Mouse (Mus musculus) liver, embryonic 11.5 days (tissue): Measurements from ENCODE around the gene Gps2. TPM values are rescaled to one million over a fixed set of nuclear protein-coding genes. Genes with fewer than 3 reads are reported as not detected.

Source experiments
- ATAC-seq: fragments of 200-750 bp; cut with Nextera tagmentation; replicated peaks from 2 replicates; pipeline ENCODE4 v1.8.0; 2017; ENCODE audit warnings: moderate number of reproducible peaks, mild to moderate bottlenecking, moderate TSS enrichment, moderate library complexity; ENCODE audit not compliant: low FRiP score
- DNase-seq: peaks from one replicate; pipeline ENCODE4 v3.0.0-alpha.2; 2017; ENCODE audit warnings: low spot score
- H3K27ac ChIP-seq: fragments of 300-500 bp; sonication (generic); 2 replicates; pipeline ENCODE4 v1.5.1; 2014; ENCODE audit warnings: mild to moderate bottlenecking, low read depth, low read length, control low read depth
- H3K27me3 ChIP-seq: fragments of 300-500 bp; sonication (generic); replicated peaks from 2 replicates; pipeline ENCODE4 v1.6.1; 2014; ENCODE audit warnings: low read length, mixed read lengths; ENCODE audit not compliant: control insufficient read depth, insufficient read depth
- H3K36me3 ChIP-seq: fragments of 300-500 bp; sonication (generic); 2 replicates; pipeline ENCODE4 v1.6.1; 2014; ENCODE audit warnings: mild to moderate bottlenecking, low read length, moderate library complexity, mixed read lengths; ENCODE audit not compliant: control insufficient read depth, insufficient read depth
- H3K4me1 ChIP-seq: fragments of 300-500 bp; sonication (generic); replicated peaks from 2 replicates; pipeline ENCODE4 v1.6.1; 2014; ENCODE audit warnings: low read length, mixed read lengths; ENCODE audit not compliant: control insufficient read depth, insufficient read depth
- H3K4me2 ChIP-seq: fragments of 300-500 bp; sonication (generic); 2 replicates; pipeline ENCODE4 v1.6.1; 2014; ENCODE audit warnings: mild to moderate bottlenecking, control low read depth, moderate library complexity
- H3K4me3 ChIP-seq: fragments of 300-500 bp; sonication (generic); 2 replicates; pipeline ENCODE4 v1.5.1; 2014; ENCODE audit warnings: low read depth, low read length, control low read depth
- H3K9ac ChIP-seq: fragments of 300-500 bp; sonication (generic); 2 replicates; pipeline ENCODE4 v1.6.1; 2014; ENCODE audit warnings: low read depth, low read length, control low read depth
- H3K9me3 ChIP-seq: fragments of 300-500 bp; sonication (generic); 2 replicates; pipeline ENCODE4 v1.6.1; 2016; ENCODE audit warnings: low read length, inconsistent platforms, mixed read lengths; ENCODE audit not compliant: control insufficient read depth
- WGBS: fragments of 180-500 bp; shearing (Covaris S2); extraction: QIAGEN DNeasy Blood & Tissue Kit; methylation state at CpG from one replicate; pipeline ENCODE4 v1.1.7; 2014; 5-methylcytosine and 5-hydroxymethylcytosine counted together
- polyA plus RNA-seq: library from polyadenylated mRNA; unstranded; fragments of >200 nt; fragmentation: Nextera tagmentation; extraction: Ambion mirVana; gene quantifications from 2 replicates; pipeline ENCODE4 v1.2.1, GENCODE M21; 2014

Gene Gps2
- polyA plus RNA-seq, 1 experiment from 2014 or later: 130 TPM

DNA sequence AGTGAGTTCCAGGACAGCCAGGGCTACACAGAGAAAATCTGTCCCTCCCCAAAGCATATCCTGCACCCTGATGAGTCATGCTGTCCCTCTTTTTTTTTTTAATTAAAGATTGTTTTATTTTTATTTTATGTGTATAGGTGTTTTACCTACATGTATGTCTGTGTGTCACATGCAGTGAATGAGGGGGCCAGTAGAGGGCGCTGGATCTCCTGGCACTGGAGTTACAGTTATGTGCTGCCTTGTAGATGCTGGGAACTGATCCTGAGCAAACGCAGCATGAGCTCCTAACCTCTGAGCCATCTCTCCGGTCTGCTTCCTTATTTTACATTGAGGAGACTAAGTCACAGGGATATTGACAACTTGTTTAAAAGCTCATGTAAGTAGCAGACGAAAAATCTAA lies 30.6 kb upstream of the Gps2 start:
- no peak overlapping the region for H3K9ac ChIP-seq
- H3K36me3 ChIP-seq: no peaks in the 10 kb centered on the region
- 61% methylated on average over 4 of the region's 4 CpGs for WGBS
- H3K27ac ChIP-seq: no peak overlapping the region
- no peak overlapping the region for H3K4me3 ChIP-seq
- H3K4me2 ChIP-seq: no peak overlapping the region
- no peak for ATAC-seq
- H3K4me1 ChIP-seq: peaks cover 54% of the 10 kb centered on the region
- DNase-seq: no peak
- H3K9me3 ChIP-seq: no peaks in the 10 kb centered on the region
- H3K27me3 ChIP-seq: no peaks in the 10 kb centered on the region

DNA sequence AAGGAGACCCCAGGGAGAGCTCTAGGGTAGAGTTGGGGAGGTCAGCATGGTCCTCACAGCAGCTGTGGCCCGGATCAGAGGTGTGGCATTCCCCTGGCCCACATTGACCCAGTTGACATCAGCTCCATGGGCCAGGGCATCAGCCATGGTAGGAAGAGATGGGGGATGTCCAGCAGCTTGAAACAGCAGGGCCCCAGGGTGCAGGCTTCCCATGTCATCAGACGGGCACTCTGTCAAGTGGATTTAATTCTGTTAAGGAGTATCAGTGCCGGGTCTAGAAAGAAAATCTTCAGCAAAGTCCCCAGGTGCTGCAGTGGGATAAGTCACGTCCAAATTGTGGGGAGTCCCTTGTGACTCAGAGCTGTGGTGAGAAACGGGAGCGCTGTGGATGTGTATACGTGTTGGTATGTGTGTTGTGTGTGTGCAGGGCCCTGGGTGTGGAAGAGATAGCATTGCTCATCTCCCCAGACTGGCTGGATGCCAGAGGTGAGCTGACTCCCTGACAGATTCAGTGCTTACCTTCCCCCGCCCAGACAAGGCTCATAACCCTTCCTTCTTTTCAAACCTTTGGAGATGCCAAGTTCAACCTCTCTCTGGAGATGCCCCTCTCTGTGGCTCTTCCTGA lies 30.0 kb upstream of the Gps2 start:
- no peak overlapping the region; the same call in 1 of the 2 replicates for H3K9ac ChIP-seq
- 87% methylated on average over 8 of the region's 8 CpGs for WGBS
- H3K27me3 ChIP-seq: no peaks in the 10 kb centered on the region
- no peaks in the 10 kb centered on the region for H3K36me3 ChIP-seq
- no peak overlapping the region for H3K4me3 ChIP-seq
- H3K4me1 ChIP-seq: peaks cover 49% of the 10 kb centered on the region
- 0 out of 2 replicates have a peak overlapping the region, but pooled peaks have one; percentile 22 for H3K27ac ChIP-seq
- DNase-seq (no peak), ATAC-seq (no peak)
- H3K4me2 ChIP-seq: no peak overlapping the region
- no peaks in the 10 kb centered on the region for H3K9me3 ChIP-seq

DNA sequence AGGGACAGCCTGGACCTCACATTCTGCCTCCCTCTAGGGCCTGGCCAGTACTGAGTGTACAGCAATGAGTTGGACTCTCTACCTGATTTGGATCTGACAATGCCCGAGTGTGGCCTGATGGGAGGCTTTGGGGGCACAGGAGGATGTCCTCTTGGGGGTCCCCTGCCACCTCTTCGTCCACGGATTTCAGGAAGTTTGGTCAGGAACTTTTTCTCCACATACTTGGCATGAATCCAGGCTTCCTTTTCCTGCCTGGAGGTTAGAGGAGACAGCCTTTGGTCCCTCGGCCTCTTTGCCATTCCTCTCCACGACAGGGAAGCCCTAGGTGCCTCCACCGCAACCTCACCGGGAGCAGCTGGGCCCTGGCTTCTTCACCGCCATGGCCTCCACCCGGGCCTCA lies 29.4 kb upstream of the Gps2 start:
- Histone ChIP-seq H3K4me3 (no peak overlapping the region), H3K9me3 (no peaks in the 10 kb centered on the region), H3K27me3 (no peaks in the 10 kb centered on the region), H3K27ac (0 out of 2 replicates have a peak overlapping the region, but pooled peaks have one; percentile 22), H3K9ac (no peak overlapping the region; the same call in 1 of the 2 replicates), H3K4me2 (no peak overlapping the region; the same call in 1 of the 2 replicates), H3K4me1 (peaks cover 43% of the 10 kb centered on the region), H3K36me3 (no peaks in the 10 kb centered on the region)
- no peak for ATAC-seq
- DNase-seq: no peak
- WGBS: 77% methylated on average over 9 of the region's 9 CpGs

DNA sequence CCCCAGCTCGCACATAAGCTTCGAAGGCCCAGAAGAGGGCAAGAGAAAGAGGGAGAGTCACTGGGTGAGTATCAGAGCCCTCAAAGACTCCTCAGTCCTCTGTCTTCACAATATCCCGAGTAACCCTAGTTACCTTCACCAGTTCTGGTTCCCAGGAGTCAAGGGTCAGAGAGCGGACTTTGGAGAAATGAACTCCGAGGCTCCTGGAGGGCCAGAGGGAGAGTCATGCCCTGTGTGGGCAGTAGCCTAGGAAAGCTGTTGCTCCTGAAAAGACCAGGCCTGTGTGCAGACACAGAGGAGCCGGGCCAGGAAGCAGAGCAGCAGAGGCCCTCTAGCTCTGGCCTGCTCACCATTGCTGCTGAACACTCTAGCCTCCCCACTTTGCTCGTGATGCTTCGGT lies 29.0 kb upstream of the Gps2 start:
- Histone ChIP-seq H3K4me2 (no peak overlapping the region; the same call in 1 of the 2 replicates), H3K4me1 (peaks cover 39% of the 10 kb centered on the region), H3K9me3 (no peaks in the 10 kb centered on the region), H3K36me3 (no peaks in the 10 kb centered on the region), H3K4me3 (no peak overlapping the region), H3K9ac (no peak overlapping the region), H3K27me3 (no peaks in the 10 kb centered on the region), H3K27ac (no peak overlapping the region)
- no peak for DNase-seq
- 81% methylated on average over 8 of the region's 8 CpGs for WGBS
- no peak for ATAC-seq

- Histone ChIP-seq H3K4me1 (peaks cover 25% of the 10 kb centered on the region), H3K9me3 (no peaks in the 10 kb centered on the region), H3K27ac (peak overlapping the region; percentile 86), H3K4me3 (0 out of 2 replicates have a peak overlapping the region, but pooled peaks have one; percentile 5), H3K27me3 (no peaks in the 10 kb centered on the region), H3K36me3 (no peaks in the 10 kb centered on the region), H3K9ac (peak overlapping the region; percentile 47), H3K4me2 (peak overlapping the region; percentile 57)
- WGBS: 36% methylated on average over 8 of the region's 8 CpGs
- ATAC-seq (peak; percentile 94), DNase-seq (no peak)
These were observed 26.6 kb upstream of the Gps2 start for GRCm38 (mm10) chr11:69886907-69887635.

DNA sequence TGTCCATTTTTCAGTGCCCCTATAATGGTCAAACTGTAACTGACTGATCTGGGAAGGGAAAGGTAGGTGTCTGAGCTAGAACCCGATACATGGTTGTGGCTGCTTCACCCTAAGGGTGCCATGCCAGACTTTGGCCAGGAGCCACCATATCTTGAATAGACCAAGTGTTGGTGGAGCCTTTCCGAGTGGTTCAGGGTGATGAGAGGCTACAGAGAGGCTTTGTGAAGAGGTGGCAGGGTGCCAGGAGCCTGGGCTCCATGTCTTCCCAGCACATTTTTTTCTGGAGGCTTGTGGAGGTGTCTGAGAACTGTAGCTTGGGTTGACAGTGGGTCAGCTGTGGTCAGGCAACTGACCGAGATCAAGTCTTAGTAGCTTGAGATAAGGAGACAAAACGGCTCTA lies 22.2 kb upstream of the Gps2 start:
- Histone ChIP-seq H3K27me3 (no peaks in the 10 kb centered on the region), H3K36me3 (no peaks in the 10 kb centered on the region), H3K9ac (no peak overlapping the region), H3K4me1 (peaks cover 32% of the 10 kb centered on the region), H3K4me2 (no peak overlapping the region), H3K27ac (no peak overlapping the region), H3K9me3 (no peaks in the 10 kb centered on the region), H3K4me3 (no peak overlapping the region)
- ATAC-seq (no peak), DNase-seq (no peak)
- WGBS: 51% methylated on average over 4 of the region's 4 CpGs

- no peak overlapping the region for H3K4me3 ChIP-seq
- DNase-seq (no peak), ATAC-seq (0 out of 2 replicates have a peak, but pooled peaks have one; percentile 15)
- H3K9me3 ChIP-seq: no peaks in the 10 kb centered on the region
- 39% methylated on average over 5 of the region's 5 CpGs for WGBS
- H3K27me3 ChIP-seq: no peaks in the 10 kb centered on the region
- no peak overlapping the region for H3K9ac ChIP-seq
- peaks cover 21% of the 10 kb centered on the region for H3K4me1 ChIP-seq
- no peaks in the 10 kb centered on the region for H3K36me3 ChIP-seq
- H3K27ac ChIP-seq: 0 out of 2 replicates have a peak overlapping the region, but pooled peaks have one; percentile 13
- peak overlapping the region; percentile 45 for H3K4me2 ChIP-seq
These were observed 19.0 kb upstream of the Gps2 start for GRCm38 (mm10) chr11:69894671-69895070.

DNA sequence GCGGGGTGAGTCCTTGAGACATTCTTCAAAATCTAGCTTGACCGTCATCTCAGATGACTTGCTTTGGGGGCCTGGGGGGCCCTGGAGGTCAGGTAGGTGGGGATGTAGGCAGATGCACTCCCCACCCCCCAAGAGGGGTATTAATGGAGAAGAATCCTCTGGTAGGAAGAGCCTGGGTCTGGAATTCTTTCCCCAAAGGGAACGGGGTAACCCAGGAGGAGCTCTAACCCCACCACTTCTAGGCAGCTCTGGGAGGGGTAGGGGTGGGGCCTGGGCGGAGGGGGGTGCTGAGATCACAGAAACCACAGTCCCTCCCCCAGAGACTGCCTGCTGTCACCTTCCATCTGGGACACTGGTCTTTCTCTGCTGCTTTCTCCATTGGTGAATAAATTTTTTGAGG lies 18.4 kb upstream of the Gps2 start, which contains the start of gene Acap1:
Gene Acap1, minus strand, starts transcription at position 249 of the 400 bp plus-strand sequence.
- 0 out of 2 replicates have a peak within 1 kb of the TSS, but pooled peaks have one; percentile 13 for H3K27ac ChIP-seq
- H3K4me1 ChIP-seq: peaks cover 25% of the 10 kb centered on the region
- 46% methylated on average over 4 of the region's 4 CpGs for WGBS
- H3K4me2 ChIP-seq: peak within 1 kb of the TSS; percentile 45
- H3K36me3 ChIP-seq: no peaks in the 10 kb centered on the region
- DNase-seq (no peak), ATAC-seq (peak; percentile 75)
- H3K27me3 ChIP-seq: no peaks in the 10 kb centered on the region
- no peak within 1 kb of the TSS for H3K9ac ChIP-seq
- H3K9me3 ChIP-seq: no peaks in the 10 kb centered on the region
- peak within 1 kb of the TSS; percentile 27 for H3K4me3 ChIP-seq
